Mouse (Mus musculus) midbrain, embryonic 11.5 days (tissue): ENCODE measurements around the gene Zfp882. TPM values are rescaled to one million over a fixed set of nuclear protein-coding genes. Genes with fewer than 3 reads are reported as not detected.

ENCODE experiments used
- ATAC-seq: fragments of 200-750 bp; cut with Nextera tagmentation; 2 replicates; pipeline ENCODE4 v1.8.0; 2017; ENCODE audit warnings: moderate TSS enrichment, moderate library complexity; ENCODE audit not compliant: low FRiP score
- DNase-seq: peaks from one replicate; pipeline ENCODE4 v3.0.0; 2015; ENCODE audit warnings: low spot score; ENCODE audit errors: missing footprints
- H3K27ac ChIP-seq: fragments of 300-500 bp; sonication (generic); 2 replicates; pipeline ENCODE4 v1.5.1; 2014; ENCODE audit warnings: low read depth, low read length
- H3K27me3 ChIP-seq: fragments of 300-500 bp; sonication (generic); 2 replicates; pipeline ENCODE4 v1.6.1; 2014; ENCODE audit warnings: mild to moderate bottlenecking, low read length, moderate library complexity, mixed read lengths; ENCODE audit not compliant: control insufficient read depth, insufficient read depth
- H3K36me3 ChIP-seq: fragments of 300-500 bp; sonication (generic); 2 replicates; pipeline ENCODE4 v1.6.1; 2014; ENCODE audit warnings: mild to moderate bottlenecking, low read length, moderate library complexity, mixed read lengths; ENCODE audit not compliant: control insufficient read depth, insufficient read depth
- H3K4me1 ChIP-seq: fragments of 300-500 bp; sonication (generic); 2 replicates; pipeline ENCODE4 v1.6.1; 2014; ENCODE audit warnings: low read length; ENCODE audit not compliant: control insufficient read depth, insufficient read depth
- H3K4me2 ChIP-seq: fragments of 300-500 bp; sonication (generic); 2 replicates; pipeline ENCODE4 v1.6.1; 2014; ENCODE audit warnings: mild to moderate bottlenecking, moderate library complexity
- H3K4me3 ChIP-seq: fragments of 300-500 bp; sonication (generic); 2 replicates; pipeline ENCODE4 v1.5.1; 2014; ENCODE audit warnings: low read depth, low read length
- H3K9ac ChIP-seq: fragments of 300-500 bp; sonication (generic); 2 replicates; pipeline ENCODE4 v1.6.1; 2014; ENCODE audit warnings: low read length
- H3K9me3 ChIP-seq: fragments of 300-500 bp; sonication (generic); 2 replicates; pipeline ENCODE4 v1.6.1; 2016; ENCODE audit warnings: low read length; ENCODE audit not compliant: control insufficient read depth
- WGBS: fragments of 180-500 bp; shearing (Covaris S2); extraction: QIAGEN DNeasy Blood & Tissue Kit; methylation state at CpG from one replicate; pipeline ENCODE4 v1.1.7; 2014; 5-methylcytosine and 5-hydroxymethylcytosine counted together
- polyA plus RNA-seq: library from polyadenylated mRNA; unstranded; fragments of >200 nt; fragmentation: Nextera tagmentation; extraction: Ambion mirVana; gene quantifications from 2 replicates; pipeline ENCODE4 v1.2.1, GENCODE M21; 2014

Gene Zfp882
- polyA plus RNA-seq, 1 experiment from 2014 or later, result 7.2 TPM

DNA sequence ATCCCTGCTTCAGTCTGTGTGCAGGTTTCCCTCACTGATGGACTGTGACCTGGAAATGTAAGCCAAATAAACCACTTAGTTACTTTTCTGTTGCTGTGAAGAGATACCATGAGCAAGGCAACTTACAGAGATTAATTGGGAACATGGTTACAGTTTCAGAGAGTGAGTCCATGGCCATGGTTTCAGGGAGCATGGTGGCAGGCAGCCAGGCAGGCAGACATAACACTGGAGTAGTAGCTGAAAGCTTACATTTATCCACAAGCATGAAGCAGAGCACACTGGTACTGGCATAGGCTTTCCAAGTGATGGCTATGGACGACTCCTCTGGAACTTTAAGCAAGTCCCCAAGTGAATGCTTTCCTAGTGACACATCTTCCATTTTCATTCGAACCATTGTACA, 56.8 kb downstream of the Zfp882 start:
- 89% methylated on average over 2 of the region's 2 CpGs for WGBS
- Histone ChIP-seq H3K36me3 (peaks cover 29% of the 10 kb centered on the region), H3K27me3 (no peaks in the 10 kb centered on the region), H3K9me3 (peaks cover 4% of the 10 kb centered on the region; the same call in 1 of the 2 replicates), H3K9ac (no peak overlapping the region), H3K27ac (no peak overlapping the region), H3K4me1 (no peaks in the 10 kb centered on the region), H3K4me2 (no peak overlapping the region), H3K4me3 (no peak overlapping the region)
- ATAC-seq (no peak), DNase-seq (no peak)

Other genes starting within 250 kb of the Zfp882 start
- gene Unc13a, start 236.9 kb upstream of the Zfp882 start, polyA plus RNA-seq, result 5.4 and 6.5 TPM in 2 replicates
- gene Jak3, start 232.3 kb upstream of the Zfp882 start, polyA plus RNA-seq, result 1.3 and 1.7 TPM in 2 replicates
- gene Insl3, start 219.4 kb upstream of the Zfp882 start, polyA plus RNA-seq, result 0.44 and 0.48 TPM in 2 replicates
- 0.38 and 0.63 TPM in 2 replicates for gene B3gnt3, start 206.8 kb upstream of the Zfp882 start, polyA plus RNA-seq
- 12.9 and 15.3 TPM in 2 replicates for gene Fcho1, start 182.9 kb upstream of the Zfp882 start, polyA plus RNA-seq
- gene Zfp709, start 26.6 kb upstream of the Zfp882 start, polyA plus RNA-seq, result 7.4 and 9.1 TPM in 2 replicates
- 39.7 and 44.2 TPM in 2 replicates for gene Zfp617, start within 50 bp of the Zfp882 start, polyA plus RNA-seq
- gene Zfp961, start 42.4 kb downstream of the Zfp882 start, polyA plus RNA-seq, result 25.7 and 28.4 TPM in 2 replicates
- 0.22 and 0.41 TPM in 2 replicates for gene Cyp4f18, start 101.0 kb downstream of the Zfp882 start, polyA plus RNA-seq
- not detected in 2 replicates for gene Olfr372, start 132.6 kb downstream of the Zfp882 start, polyA plus RNA-seq
- not detected in 2 replicates for gene Olfr373, start 174.6 kb downstream of the Zfp882 start, polyA plus RNA-seq
- gene Olfr374, start 198.4 kb downstream of the Zfp882 start, polyA plus RNA-seq, result not detected in 2 replicates
- 548 and 589 TPM in 2 replicates for gene Tpm4, start 226.4 kb downstream of the Zfp882 start, polyA plus RNA-seq